Mouse (Mus musculus): Measurements from ENCODE around the gene Mbd6. TPM values are rescaled to one million over a fixed set of nuclear protein-coding genes. Genes with fewer than 3 reads are reported as not detected.
"Not testable (repeated sequence)": the region's sequence is repeated elsewhere in the genome, so short reads cannot be mapped to it uniquely, and the experiment has no call there.

The Mbd6 gene
- polyA plus RNA-seq, 1 experiment from 2014 or later: 10.6 TPM

DNA sequence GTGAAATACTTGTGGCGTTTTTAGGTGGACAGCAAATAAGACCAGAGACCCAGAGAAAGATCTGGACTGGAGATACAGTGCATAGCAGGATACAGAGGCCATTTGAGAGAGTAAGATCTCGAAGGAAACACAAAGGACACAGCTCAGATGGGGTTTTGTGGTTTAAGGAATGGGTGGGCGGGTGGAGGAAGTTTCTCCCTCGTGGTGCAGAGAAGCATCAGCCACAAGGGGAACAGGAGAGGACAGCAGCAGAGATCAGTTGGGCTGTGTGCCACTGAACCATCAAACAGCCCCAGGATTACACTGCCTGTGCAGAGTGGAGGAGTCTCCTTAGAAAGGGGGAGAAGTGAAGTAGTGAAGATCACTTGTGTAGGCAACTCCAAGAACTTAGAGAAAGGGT is 29.2 kb upstream of the Mbd6 start:
- no peak for ATAC-seq (ENCODE audit: low read depth)
- H3K4me1 ChIP-seq (replicated peaks; ENCODE audit: control insufficient read depth, insufficient read depth, low read length): no peaks in the 10 kb centered on the region
- no peak overlapping the region for H3K27ac ChIP-seq (ENCODE audit: low read length)
- WGBS: 30% methylated on average over 4 of the region's 4 CpGs
- no peak overlapping the region for H3K4me3 ChIP-seq (ENCODE audit: low read length)
- no peaks in the 10 kb centered on the region for H3K36me3 ChIP-seq (ENCODE audit: control insufficient read depth, insufficient read depth, low read length)
- no peaks in the 10 kb centered on the region for H3K27me3 ChIP-seq (ENCODE audit: control insufficient read depth, insufficient read depth, low read depth, low read length)
- H3K4me2 ChIP-seq (ENCODE audit: low read depth, low read length): no peak overlapping the region
- H3K9me3 ChIP-seq (ENCODE audit: control insufficient read depth, low read length): no peaks in the 10 kb centered on the region
- H3K9ac ChIP-seq (ENCODE audit: low read length): no peak overlapping the region

DNA sequence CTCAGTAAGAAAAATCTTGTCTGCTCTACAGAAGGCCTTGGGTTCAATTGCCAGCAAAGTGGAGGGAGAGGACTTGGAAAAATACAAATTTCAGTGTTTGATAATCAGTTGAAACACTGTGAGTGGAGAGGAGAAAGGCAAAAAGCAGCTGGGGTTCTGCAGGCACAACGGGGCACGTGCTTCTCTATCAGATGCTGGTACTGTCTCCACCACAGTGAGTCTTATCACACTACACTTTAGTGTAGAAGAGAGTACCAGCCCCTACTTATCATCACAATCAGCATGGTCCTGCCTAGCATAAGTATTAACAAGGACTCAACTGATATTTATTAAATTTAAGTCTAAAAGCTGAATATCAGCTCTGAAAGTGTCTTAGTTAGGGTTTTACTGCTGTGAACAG is 28.5 kb upstream of the Mbd6 start:
- Histone ChIP-seq H3K4me3 (ENCODE audit: low read length) (no peak overlapping the region), H3K4me2 (ENCODE audit: low read depth, low read length) (no peak overlapping the region), H3K4me1 (replicated peaks; ENCODE audit: control insufficient read depth, insufficient read depth, low read length) (no peaks in the 10 kb centered on the region), H3K9me3 (ENCODE audit: control insufficient read depth, low read length) (no peaks in the 10 kb centered on the region), H3K36me3 (ENCODE audit: control insufficient read depth, insufficient read depth, low read length) (no peaks in the 10 kb centered on the region), H3K9ac (ENCODE audit: low read length) (no peak overlapping the region), H3K27ac (ENCODE audit: low read length) (no peak overlapping the region), H3K27me3 (ENCODE audit: control insufficient read depth, insufficient read depth, low read depth, low read length) (no peaks in the 10 kb centered on the region)
- WGBS: 49% methylated on average over 2 of the region's 2 CpGs
- ATAC-seq (ENCODE audit: low read depth): no peak

DNA sequence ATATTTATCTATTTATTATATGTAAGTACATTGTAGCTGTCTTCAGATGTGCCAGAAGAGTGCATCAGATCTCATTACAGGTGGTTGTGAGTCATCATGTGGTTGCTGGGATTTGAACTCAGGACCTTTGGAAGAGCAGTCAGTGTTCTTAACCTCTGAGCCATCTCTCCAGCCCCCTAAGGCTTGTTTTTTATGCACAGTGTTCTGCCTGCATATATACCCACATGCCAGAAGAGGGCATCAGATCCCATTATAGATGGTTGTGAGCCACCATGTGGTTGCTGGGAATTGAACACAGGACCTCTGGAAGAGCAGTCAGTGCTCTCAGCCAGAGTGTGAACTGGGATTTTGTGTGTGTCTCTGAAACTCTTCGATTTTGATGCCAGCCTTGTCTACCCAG is 26.1 kb upstream of the Mbd6 start:
- 63% methylated on average over 1 of the region's 1 CpGs for WGBS
- H3K4me2 ChIP-seq (ENCODE audit: low read depth, low read length); H3K27me3 ChIP-seq (ENCODE audit: control insufficient read depth, insufficient read depth, low read depth, low read length); ATAC-seq (ENCODE audit: low read depth); H3K27ac ChIP-seq (ENCODE audit: low read length); H3K4me1 ChIP-seq (replicated peaks; ENCODE audit: control insufficient read depth, insufficient read depth, low read length); H3K9me3 ChIP-seq (ENCODE audit: control insufficient read depth, low read length); H3K36me3 ChIP-seq (ENCODE audit: control insufficient read depth, insufficient read depth, low read length); H3K9ac ChIP-seq (ENCODE audit: low read length); H3K4me3 ChIP-seq (ENCODE audit: low read length): not testable (repeated sequence)

DNA sequence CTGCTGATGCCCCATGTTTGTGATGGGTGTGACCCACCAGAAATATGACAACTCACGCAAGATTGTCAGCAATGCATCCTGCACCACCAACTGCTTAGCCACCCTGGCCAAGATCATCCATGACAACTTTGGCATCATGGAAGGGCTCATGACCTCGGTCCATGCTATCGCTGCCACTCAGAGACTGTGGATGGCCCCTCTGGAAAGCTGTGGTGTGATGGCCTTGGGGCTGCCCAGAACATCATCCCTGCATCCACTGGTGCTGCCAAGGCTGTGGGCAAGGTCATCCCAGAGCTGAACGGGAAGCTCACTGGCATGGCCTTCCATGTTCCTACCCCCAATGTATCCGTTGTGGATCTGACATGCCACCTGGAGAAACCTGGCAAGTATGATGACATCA is 24.7 kb upstream of the Mbd6 start:
- not testable (repeated sequence) for H3K27ac ChIP-seq (ENCODE audit: low read length); H3K4me1 ChIP-seq (replicated peaks; ENCODE audit: control insufficient read depth, insufficient read depth, low read length); H3K36me3 ChIP-seq (ENCODE audit: control insufficient read depth, insufficient read depth, low read length); H3K4me3 ChIP-seq (ENCODE audit: low read length); H3K4me2 ChIP-seq (ENCODE audit: low read depth, low read length); ATAC-seq (ENCODE audit: low read depth); H3K9me3 ChIP-seq (ENCODE audit: control insufficient read depth, low read length); H3K27me3 ChIP-seq (ENCODE audit: control insufficient read depth, insufficient read depth, low read depth, low read length); H3K9ac ChIP-seq (ENCODE audit: low read length)
- WGBS: 85% methylated on average over 5 of the region's 5 CpGs

DNA sequence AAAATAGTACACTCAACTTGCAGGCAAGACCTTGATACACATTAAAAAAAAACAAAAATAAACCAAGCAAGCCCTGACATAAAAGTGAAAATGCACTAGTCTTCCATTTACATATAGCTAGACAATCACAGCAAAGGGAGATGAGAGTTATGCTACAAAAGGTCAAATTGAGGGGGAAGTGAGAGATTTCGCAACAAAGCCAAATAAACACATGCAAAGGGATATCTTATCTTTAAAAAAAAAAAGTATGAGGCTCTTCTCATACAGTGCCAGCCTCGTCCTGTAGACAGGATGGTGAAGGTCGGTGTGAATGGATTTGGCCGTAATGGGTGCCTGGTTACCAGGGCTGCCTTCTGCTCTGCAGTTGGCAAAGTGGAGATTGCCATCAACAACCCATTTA is 24.0 kb upstream of the Mbd6 start:
- ATAC-seq (ENCODE audit: low read depth): no peak
- H3K27me3 ChIP-seq (ENCODE audit: control insufficient read depth, insufficient read depth, low read depth, low read length): no peaks in the 10 kb centered on the region
- WGBS: 59% methylated on average over 4 of the region's 4 CpGs
- H3K4me1 ChIP-seq (replicated peaks; ENCODE audit: control insufficient read depth, insufficient read depth, low read length): peaks cover 6% of the 10 kb centered on the region
- peaks cover 9% of the 10 kb centered on the region for H3K36me3 ChIP-seq (ENCODE audit: control insufficient read depth, insufficient read depth, low read length)
- no peak overlapping the region for H3K27ac ChIP-seq (ENCODE audit: low read length)
- no peak overlapping the region for H3K4me3 ChIP-seq (ENCODE audit: low read length)
- H3K9ac ChIP-seq (ENCODE audit: low read length): no peak overlapping the region
- no peak overlapping the region for H3K4me2 ChIP-seq (ENCODE audit: low read depth, low read length)
- H3K9me3 ChIP-seq (ENCODE audit: control insufficient read depth, low read length): no peaks in the 10 kb centered on the region

DNA sequence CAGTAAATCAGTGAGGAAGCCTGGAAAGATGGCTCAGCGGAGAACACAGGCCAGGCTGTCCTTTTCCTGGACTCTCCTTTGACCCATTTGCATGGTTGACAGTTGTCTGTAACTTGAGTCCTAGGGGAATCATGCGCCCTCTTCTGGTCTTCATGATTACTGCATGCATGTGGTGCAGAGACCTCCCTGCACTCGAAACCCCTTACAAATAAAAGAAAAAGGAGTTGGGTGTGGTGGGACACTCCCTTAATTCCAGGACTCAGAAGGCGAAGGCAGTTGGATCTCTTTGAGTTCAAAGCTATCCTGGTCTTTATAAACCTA is 23.5 kb upstream of the Mbd6 start:
- Histone ChIP-seq H3K27me3 (ENCODE audit: control insufficient read depth, insufficient read depth, low read depth, low read length) (no peaks in the 10 kb centered on the region), H3K4me2 (ENCODE audit: low read depth, low read length) (peak overlapping the region; percentile 63), H3K9me3 (ENCODE audit: control insufficient read depth, low read length) (no peaks in the 10 kb centered on the region), H3K4me1 (replicated peaks; ENCODE audit: control insufficient read depth, insufficient read depth, low read length) (peaks cover 6% of the 10 kb centered on the region), H3K36me3 (ENCODE audit: control insufficient read depth, insufficient read depth, low read length) (peaks cover 14% of the 10 kb centered on the region), H3K27ac (ENCODE audit: low read length) (peak overlapping the region; percentile 69), H3K9ac (ENCODE audit: low read length) (peak overlapping the region; percentile 84), H3K4me3 (ENCODE audit: low read length) (peak overlapping the region; percentile 77)
- WGBS: under 1% methylated on average over 4 of the region's 4 CpGs
- ATAC-seq (ENCODE audit: low read depth): peak; percentile 66

DNA sequence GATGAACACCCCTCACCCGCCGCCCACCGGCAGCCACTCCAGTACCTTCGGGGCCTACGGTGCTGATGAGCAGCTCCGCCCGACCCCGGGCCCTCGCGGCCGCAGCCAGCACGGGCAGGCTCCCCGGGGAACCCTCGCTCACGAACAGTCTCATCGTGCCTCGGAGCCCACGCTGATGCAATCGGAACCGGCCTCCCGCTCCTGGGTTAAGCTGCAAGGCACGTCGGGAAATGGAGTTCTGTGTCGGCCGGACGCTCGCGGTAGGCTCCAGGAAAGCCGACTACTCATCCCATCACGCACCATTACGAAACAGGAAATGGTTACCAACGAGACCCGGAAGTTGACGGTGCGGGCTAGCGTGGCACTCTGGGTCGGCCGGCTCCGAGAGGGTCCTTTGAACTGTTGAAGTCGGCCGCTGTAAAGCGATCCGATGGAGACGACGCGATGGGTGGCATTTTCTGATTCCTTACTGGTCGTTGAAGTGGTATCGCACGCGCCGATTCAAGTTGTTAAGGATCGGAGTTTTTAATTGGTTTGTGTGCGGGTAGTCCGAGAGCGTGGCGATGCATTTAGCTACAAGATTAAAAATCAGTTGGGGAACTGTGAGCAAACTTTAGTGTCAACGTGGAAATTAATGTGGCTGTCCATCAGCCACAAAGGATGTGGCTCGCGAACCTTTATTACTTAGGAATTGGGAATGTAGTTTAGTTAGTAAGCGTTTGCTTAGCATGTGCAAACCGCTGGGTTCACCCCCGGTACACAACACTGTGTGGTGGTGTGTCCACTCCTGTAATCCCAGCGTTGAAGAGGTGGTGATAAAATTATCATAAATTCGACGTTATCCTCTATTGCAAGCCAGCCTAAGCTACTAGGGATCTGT is 22.9 kb upstream of the Mbd6 start, which contains the start of gene Mars:
Gene Mars, minus strand, starts transcription at position 311 of the 880 bp plus-strand sequence.
- Histone ChIP-seq H3K4me3 (ENCODE audit: low read length) (peak within 1 kb of the TSS; percentile 77), H3K4me1 (replicated peaks; ENCODE audit: control insufficient read depth, insufficient read depth, low read length) (peaks cover 6% of the 10 kb centered on the region), H3K27me3 (ENCODE audit: control insufficient read depth, insufficient read depth, low read depth, low read length) (no peaks in the 10 kb centered on the region), H3K4me2 (ENCODE audit: low read depth, low read length) (peak within 1 kb of the TSS; percentile 63), H3K9me3 (ENCODE audit: control insufficient read depth, low read length) (no peaks in the 10 kb centered on the region), H3K27ac (ENCODE audit: low read length) (peak within 1 kb of the TSS; percentile 69), H3K9ac (ENCODE audit: low read length) (peak within 1 kb of the TSS; percentile 84), H3K36me3 (ENCODE audit: control insufficient read depth, insufficient read depth, low read length) (peaks cover 20% of the 10 kb centered on the region)
- ATAC-seq (ENCODE audit: low read depth): peak; percentile 98
- WGBS: under 1% methylated on average over 65 of the region's 65 CpGs

DNA sequence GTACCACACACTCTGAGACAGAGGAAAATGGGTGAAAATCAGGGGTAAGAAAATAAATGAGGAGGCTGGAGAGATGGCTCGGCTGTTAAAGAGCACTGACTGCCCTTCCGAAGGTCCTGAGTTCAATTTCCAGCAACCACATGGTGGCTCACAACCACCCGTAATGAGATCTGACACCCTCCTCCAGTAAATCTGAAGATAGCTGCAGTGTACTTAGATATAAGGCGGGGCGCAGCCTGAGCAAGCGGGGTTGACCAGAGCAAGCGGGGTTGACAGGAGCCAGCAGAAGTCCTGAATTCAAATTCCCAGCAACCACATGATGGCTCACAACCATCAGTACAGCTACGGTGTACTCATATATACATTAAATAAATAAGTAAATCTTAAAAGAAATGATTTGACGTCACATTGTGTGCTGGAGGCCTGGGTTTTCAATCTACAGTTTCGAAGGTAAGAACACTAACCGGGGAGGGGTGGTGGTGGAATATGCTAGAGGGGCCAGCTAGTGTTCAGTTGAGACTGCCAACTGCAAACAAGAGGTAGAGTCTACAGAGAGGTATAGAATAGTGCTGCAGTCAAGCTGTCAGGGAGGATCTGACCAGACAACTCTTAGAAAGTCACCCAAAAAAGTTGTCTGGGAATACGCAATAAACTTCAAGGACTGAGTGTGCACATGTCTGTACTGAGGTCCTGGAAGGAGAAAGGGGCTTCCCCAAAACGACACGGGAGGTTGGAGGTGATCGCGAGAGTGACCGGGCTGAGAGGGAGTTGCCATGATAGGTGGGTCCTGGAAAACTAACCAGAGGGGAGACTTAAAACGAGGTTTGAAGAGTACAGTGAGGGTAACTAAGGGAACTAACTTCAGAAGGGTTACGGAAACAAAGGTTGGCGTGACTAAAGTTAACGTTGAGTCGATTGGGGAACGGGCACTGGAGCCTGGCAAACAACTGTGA is 22.0 kb upstream of the Mbd6 start:
- Histone ChIP-seq H3K9ac (ENCODE audit: low read length) (peak overlapping the region; percentile 84), H3K4me2 (ENCODE audit: low read depth, low read length) (peak overlapping the region; percentile 62), H3K27me3 (ENCODE audit: control insufficient read depth, insufficient read depth, low read depth, low read length) (no peaks in the 10 kb centered on the region), H3K4me1 (replicated peaks; ENCODE audit: control insufficient read depth, insufficient read depth, low read length) (peaks cover 6% of the 10 kb centered on the region), H3K9me3 (ENCODE audit: control insufficient read depth, low read length) (no peaks in the 10 kb centered on the region), H3K27ac (ENCODE audit: low read length) (peak overlapping the region; percentile 44; the same call in 1 of the 2 replicates), H3K36me3 (ENCODE audit: control insufficient read depth, insufficient read depth, low read length) (peaks cover 26% of the 10 kb centered on the region), H3K4me3 (ENCODE audit: low read length) (peak overlapping the region; percentile 77)
- peak; percentile 59 for ATAC-seq (ENCODE audit: low read depth)
- WGBS: 28% methylated on average over 23 of the region's 23 CpGs

DNA sequence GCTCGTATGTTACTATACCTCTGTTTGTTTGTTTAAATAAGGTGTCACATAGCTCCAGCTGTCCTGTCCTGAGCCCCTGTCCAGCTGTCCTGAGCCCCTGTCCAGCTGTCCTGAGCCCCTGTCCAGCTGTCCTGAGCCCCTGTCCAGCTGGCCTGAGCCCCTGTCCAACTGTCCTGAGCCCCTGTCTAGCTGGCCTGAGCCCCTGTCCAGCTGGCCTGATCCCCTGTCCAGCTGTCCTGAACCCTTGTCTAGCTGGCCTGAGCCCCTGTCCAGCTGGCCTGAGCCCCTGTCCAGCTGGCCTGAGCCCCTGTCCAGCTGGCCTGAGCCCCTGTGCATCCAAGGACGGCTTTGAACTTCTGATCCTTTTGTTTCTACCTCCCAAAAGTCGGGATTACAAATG is 20.3 kb upstream of the Mbd6 start:
- H3K36me3 ChIP-seq (ENCODE audit: control insufficient read depth, insufficient read depth, low read length): peaks cover 38% of the 10 kb centered on the region
- not testable (repeated sequence) for H3K27ac ChIP-seq (ENCODE audit: low read length); H3K9ac ChIP-seq (ENCODE audit: low read length); H3K4me2 ChIP-seq (ENCODE audit: low read depth, low read length); H3K4me3 ChIP-seq (ENCODE audit: low read length); H3K27me3 ChIP-seq (ENCODE audit: control insufficient read depth, insufficient read depth, low read depth, low read length); H3K4me1 ChIP-seq (replicated peaks; ENCODE audit: control insufficient read depth, insufficient read depth, low read length); ATAC-seq (ENCODE audit: low read depth); H3K9me3 ChIP-seq (ENCODE audit: control insufficient read depth, low read length)
- 82% methylated on average over 3 of the region's 3 CpGs for WGBS

Measured in lung, embryonic 16.5 days (tissue).